Comparison of ENCODE assay signal across 21 mouse cellular contexts in the genomic region with DNA sequence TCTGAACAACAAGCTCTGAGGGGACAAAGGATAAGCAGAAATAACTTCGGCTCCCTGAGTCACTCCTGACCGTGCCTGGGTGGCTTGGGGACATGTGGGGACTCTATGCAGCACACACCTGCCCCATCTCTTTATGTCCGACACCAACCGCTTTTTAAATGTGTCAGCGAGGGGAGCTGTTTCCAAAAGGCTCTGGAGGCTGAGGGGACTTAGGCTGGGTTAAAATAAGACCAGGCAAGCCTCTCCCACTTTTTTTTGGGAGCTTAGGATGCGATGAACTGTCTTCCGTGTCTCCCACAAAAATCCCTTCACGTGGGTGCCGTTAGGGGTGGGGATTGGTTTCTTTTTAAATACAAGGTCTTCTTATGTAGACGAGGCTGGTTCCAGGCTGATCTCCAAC. TPM values are rescaled to one million over a fixed set of nuclear protein-coding genes. Genes with fewer than 3 reads are reported as not detected.
DNase-seq lines count a peak whose midpoint lies in the region; TF ChIP-seq lines count a peak whose summit lies in the region.
"Had no signal": no experiment of that assay in that cellular context is flagged by ENCODE, and none has a peak within 500 bp of the region (broad histone marks: within the 10 kb centered on the region; RNA-seq: fewer than 3 reads in every experiment).

No protein-coding gene starts in this region.

- peaks cover 24% of the 10 kb centered on the region for H3K4me1 ChIP-seq in cortical plate, adult 2 months (ENCODE audit: control insufficient read depth, insufficient read depth, low read length)
- H3K4me1 ChIP-seq in kidney, adult 2 months (ENCODE audit: control insufficient read depth, insufficient read depth, low read length) = no peaks in the 10 kb centered on the region

- no peaks in the 10 kb centered on the region for H3K27me3 ChIP-seq in kidney, adult 2 months (replicated peaks; ENCODE audit: control insufficient read depth, insufficient read depth, low read length)
- H3K27me3 ChIP-seq: embryonic facial prominence, embryonic 12.5 days; forebrain, embryonic 13.5 days; forebrain, embryonic 15.5 days had no signal

- DNase-seq in left cerebral cortex, adult 2 months (ENCODE audit: extremely low spot score in 1 of 2, low spot score in 2 of 2) = no peak
- no peak for DNase-seq in left cerebral cortex, adult 9 months (ENCODE audit: low spot score in 2 of 2)
- DNase-seq in cerebellum, adult 9-10 months = no peak
- DNase-seq in kidney, adult 2 months = no peak
- DNase-seq: adrenal gland, adult 2 months; adrenal gland, postnatal 10 days; adrenal gland, postnatal 25 days; cerebellum, adult 11-12 months; cerebellum, adult 2 months; cerebellum, adult 9-11 months; cerebellum, postnatal 14 days; cerebellum, postnatal 36 days; forebrain, postnatal 0 days had no signal

- peak overlapping the region; percentile 41 for H3K27ac ChIP-seq in left cerebral cortex, adult 2 months
- peak overlapping the region; percentile 38 for H3K27ac ChIP-seq in cortical plate, adult 2 months (ENCODE audit: insufficient read depth, low read length)
- no peak overlapping the region for H3K27ac ChIP-seq in kidney, adult 2 months (ENCODE audit: insufficient read depth, low read depth, low read length)
- H3K27ac ChIP-seq: embryonic facial prominence, embryonic 10.5 days; embryonic facial prominence, embryonic 12.5 days; forebrain, embryonic 13.5 days; forebrain, embryonic 15.5 days had no signal

- 79% methylated on average over 10 of the region's 10 CpGs for WGBS in kidney, adult 2 months

- H3K4me3 ChIP-seq in left cerebral cortex, adult 2 months = no peak overlapping the region
- no peak overlapping the region for H3K4me3 ChIP-seq in cortical plate, adult 2 months (ENCODE audit: insufficient read depth, low read length)
- H3K4me3 ChIP-seq in kidney, adult 2 months (ENCODE audit: insufficient read depth, low read depth, low read length) = no peak overlapping the region
- H3K4me3 ChIP-seq: embryonic facial prominence, embryonic 10.5 days; embryonic facial prominence, embryonic 12.5 days; forebrain, embryonic 13.5 days; forebrain, embryonic 15.5 days had no signal

- TF ChIP-seq CTCF in left cerebral cortex, adult 2 months (IDR thresholded peaks at IDR 0.05) = no peak
- no peak for TF ChIP-seq CTCF in cortical plate, adult 2 months (IDR thresholded peaks at IDR 0.05; ENCODE audit: extremely low read depth, insufficient read depth, low read length)
- TF ChIP-seq CTCF in kidney, adult 2 months (conservative IDR thresholded peaks at IDR 0.05; ENCODE audit: insufficient read depth, insufficient read length, low read depth, low read length) = no peak

- no peak for TF ChIP-seq POLR2A in cortical plate, adult 2 months (IDR thresholded peaks at IDR 0.05; ENCODE audit: extremely low read depth, insufficient read depth, low read length)
- no peak for TF ChIP-seq POLR2A in kidney, adult 2 months (IDR thresholded peaks at IDR 0.05; ENCODE audit: low read depth, low read length)

- intact Hi-C loops in left cerebral cortex, adult 2 months (cut with DNase I) = no loop called here

- no peaks in the 10 kb centered on the region for H3K36me3 ChIP-seq in kidney, adult 2 months (ENCODE audit: control insufficient read depth, insufficient read depth, low read length)
- H3K36me3 ChIP-seq: embryonic facial prominence, embryonic 10.5 days; embryonic facial prominence, embryonic 12.5 days had no signal

RNA-seq across cellular contexts. Expression of a gene that starts 22.5 kb away (rescaled TPM):
- 100 to 1,000 TPM; 174 to 177 TPM for total RNA-seq in left cerebral cortex, adult 2 months (2021)
- 105 and 112 TPM in 2 replicates for polyA plus RNA-seq in cortical plate, adult 2 months (2012; rRNA removed)
- polyA plus RNA-seq in kidney, adult 2 months (2012; rRNA removed) = 0.17 and 0.20 TPM in 2 replicates
- total RNA-seq: common myeloid progenitor, adult 5-6 weeks; MEL had no signal
- polyA plus RNA-seq: C2C12 had no signal

Comparison
In these comparisons a context has a peak if more than half of its experiments do, and no peak if none do; other contexts are left out.
1. RNA of a gene that starts 22.5 kb away (polyA plus RNA-seq): 105 to 112 TPM in cortical plate, adult 2 months; 0.17 to 0.20 TPM in kidney, adult 2 months; every median in the first group is over 10 times any median in the second.